Mouse (Mus musculus) hindbrain, postnatal 0 days (tissue): Measurements from ENCODE around the gene Gm14391. TPM values are rescaled to one million over a fixed set of nuclear protein-coding genes. Genes with fewer than 3 reads are reported as not detected.
"Not testable (repeated sequence)": the region's sequence is repeated elsewhere in the genome, so short reads cannot be mapped to it uniquely, and the experiment has no call there.

Experiments used
- ATAC-seq: fragments of 200-750 bp; cut with Nextera tagmentation; 2 replicates; pipeline ENCODE4 v1.8.0; 2017; ENCODE audit warnings: mild to moderate bottlenecking, moderate TSS enrichment, moderate library complexity
- DNase-seq: peaks from one replicate; pipeline ENCODE4 v3.0.0-alpha.2; 2015; ENCODE audit warnings: low spot score
- H3K27ac ChIP-seq: fragments of 300-500 bp; sonication (generic); 2 replicates; pipeline ENCODE4 v1.5.1; 2014; ENCODE audit warnings: mild to moderate bottlenecking
- H3K27me3 ChIP-seq: fragments of 300-500 bp; sonication (generic); 2 replicates; pipeline ENCODE4 v1.6.1; 2014; ENCODE audit warnings: low read length, mixed read lengths; ENCODE audit not compliant: insufficient read depth
- H3K36me3 ChIP-seq: fragments of 300-500 bp; sonication (generic); 2 replicates; pipeline ENCODE4 v1.6.1; 2014; ENCODE audit warnings: low read length, mixed read lengths; ENCODE audit not compliant: insufficient read depth
- H3K4me1 ChIP-seq: fragments of 300-500 bp; sonication (generic); 2 replicates; pipeline ENCODE4 v1.6.1; 2014; ENCODE audit warnings: antibody characterized with exemption, low read length, mixed read lengths; ENCODE audit not compliant: insufficient read depth
- H3K4me2 ChIP-seq: fragments of 300-500 bp; sonication (generic); 2 replicates; pipeline ENCODE4 v1.6.1; 2014; ENCODE audit warnings: low read depth, mild to moderate bottlenecking, low read length, moderate library complexity, mixed read lengths
- H3K4me3 ChIP-seq: fragments of 300-500 bp; sonication (generic); 2 replicates; pipeline ENCODE4 v1.5.1; 2014; ENCODE audit warnings: low read length
- H3K9ac ChIP-seq: fragments of 300-500 bp; sonication (generic); replicated peaks from 2 replicates; pipeline ENCODE4 v1.6.1; 2014; ENCODE audit warnings: mild to moderate bottlenecking, low read length, moderate library complexity, mixed read lengths
- H3K9me3 ChIP-seq: fragments of 300-500 bp; sonication (generic); 2 replicates; pipeline ENCODE4 v1.6.1; 2016; ENCODE audit warnings: low read length, mixed read lengths
- CTCF ChIP-seq: IDR thresholded peaks from 2 replicates; pipeline ENCODE4 v1.5.1; 2016; ENCODE audit warnings: antibody characterized with exemption, control low read depth, low read depth
- WGBS: fragments of 180-500 bp; shearing (Covaris S2); extraction: QIAGEN DNeasy Blood & Tissue Kit; methylation state at CpG from one replicate; pipeline ENCODE4 v1.1.7; 2014; 5-methylcytosine and 5-hydroxymethylcytosine counted together
- polyA plus RNA-seq: library from polyadenylated mRNA; unstranded; fragments of >200 nt; fragmentation: Nextera tagmentation; extraction: Ambion mirVana; gene quantifications from 2 replicates; pipeline ENCODE4 v1.2.1, GENCODE M21; 2015
- total RNA-seq: library from RNA; depleted of rRNA; stranded (reverse); fragments of >200 nt; gene quantifications from 2 replicates; pipeline ENCODE4 v1.2.3, GENCODE M21; 2014; rRNA removed

The Gm14391 gene
- total RNA-seq (15.9 and 17.1 TPM in 2 replicates), polyA plus RNA-seq (3.1 and 9.3 TPM in 2 replicates)

DNA sequence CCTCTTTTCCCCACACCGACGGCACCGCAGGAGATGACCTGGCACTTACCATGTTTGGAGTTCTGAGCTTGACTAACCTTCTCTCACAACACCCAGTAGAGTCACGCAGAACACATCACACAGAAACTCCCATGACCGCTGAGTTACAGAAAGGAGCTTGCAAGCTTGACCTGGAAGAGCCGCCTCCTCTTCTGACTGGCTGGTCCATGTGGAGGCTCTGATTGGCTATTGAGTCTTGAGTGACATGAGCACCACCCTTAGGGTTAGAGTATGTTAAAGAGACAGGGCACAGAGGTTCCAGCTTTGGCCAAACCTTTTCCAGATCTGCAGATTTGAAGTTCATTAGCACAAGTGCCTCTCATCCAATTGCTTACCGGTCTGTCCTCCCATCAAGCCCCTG is at the start of gene Gm14391:
TSS of gene Gm14391 (minus strand) at position 186 of the 400 bp plus-strand sequence.
- H3K9me3 ChIP-seq, H3K9ac ChIP-seq, H3K4me3 ChIP-seq, H3K4me2 ChIP-seq, H3K27ac ChIP-seq, H3K36me3 ChIP-seq, ATAC-seq, H3K27me3 ChIP-seq, DNase-seq, H3K4me1 ChIP-seq: not testable (repeated sequence)
- WGBS: no CpG with 5 or more reads among the region's 7 CpGs

DNA sequence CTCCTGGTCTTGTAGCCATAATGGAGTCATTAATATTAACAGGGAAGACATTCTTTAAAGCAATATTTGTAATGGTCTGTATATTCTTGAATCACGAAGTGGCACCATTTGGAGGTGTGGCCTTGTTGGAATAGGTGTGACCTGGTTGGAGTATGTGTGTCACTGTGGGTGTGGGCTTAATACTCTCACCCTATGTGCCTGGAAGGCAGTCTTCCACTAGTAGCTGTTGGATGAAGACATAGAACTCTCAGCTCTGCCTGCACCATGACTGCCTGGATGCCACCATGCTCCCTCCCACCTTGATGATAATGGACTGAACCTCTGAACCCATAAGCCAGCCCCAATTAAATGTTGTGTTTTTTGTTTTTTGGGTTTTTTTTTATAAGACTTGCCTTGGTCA is 27.7 kb downstream of the Gm14391 start:
- not testable (repeated sequence) for H3K9me3 ChIP-seq, ATAC-seq, H3K27ac ChIP-seq, DNase-seq, H3K4me2 ChIP-seq, H3K4me3 ChIP-seq, H3K36me3 ChIP-seq, H3K27me3 ChIP-seq, H3K9ac ChIP-seq, H3K4me1 ChIP-seq
- WGBS: 71% methylated on average over 1 of the region's 1 CpGs

DNA sequence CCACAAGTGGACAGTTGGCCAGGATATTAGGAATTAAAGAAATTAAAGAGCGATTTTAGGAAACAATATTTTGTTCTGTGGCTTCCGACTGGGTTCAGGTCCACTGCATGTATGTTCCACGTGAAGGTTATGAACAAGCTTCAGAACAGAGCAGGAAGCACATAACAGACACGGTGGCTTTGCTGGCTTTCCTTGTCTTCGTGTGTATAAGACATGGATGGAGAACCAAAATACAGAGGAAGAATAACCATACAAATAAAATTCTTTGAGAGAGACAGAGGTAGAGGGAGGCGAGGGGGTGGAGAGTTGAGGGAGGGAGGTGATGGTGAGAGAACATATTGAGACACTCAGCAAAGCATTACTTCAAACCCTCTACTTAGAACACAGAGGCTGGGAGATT is 30.4 kb downstream of the Gm14391 start:
- Histone ChIP-seq H3K4me2 (no peak overlapping the region), H3K4me1 (no peaks in the 10 kb centered on the region), H3K36me3 (no peaks in the 10 kb centered on the region), H3K4me3 (no peak overlapping the region), H3K9me3 (no peaks in the 10 kb centered on the region), H3K9ac (no peak overlapping the region), H3K27me3 (no peaks in the 10 kb centered on the region), H3K27ac (no peak overlapping the region)
- 77% methylated on average over 6 of the region's 6 CpGs for WGBS
- DNase-seq (no peak), ATAC-seq (no peak)
- no peak for TF ChIP-seq CTCF

DNA sequence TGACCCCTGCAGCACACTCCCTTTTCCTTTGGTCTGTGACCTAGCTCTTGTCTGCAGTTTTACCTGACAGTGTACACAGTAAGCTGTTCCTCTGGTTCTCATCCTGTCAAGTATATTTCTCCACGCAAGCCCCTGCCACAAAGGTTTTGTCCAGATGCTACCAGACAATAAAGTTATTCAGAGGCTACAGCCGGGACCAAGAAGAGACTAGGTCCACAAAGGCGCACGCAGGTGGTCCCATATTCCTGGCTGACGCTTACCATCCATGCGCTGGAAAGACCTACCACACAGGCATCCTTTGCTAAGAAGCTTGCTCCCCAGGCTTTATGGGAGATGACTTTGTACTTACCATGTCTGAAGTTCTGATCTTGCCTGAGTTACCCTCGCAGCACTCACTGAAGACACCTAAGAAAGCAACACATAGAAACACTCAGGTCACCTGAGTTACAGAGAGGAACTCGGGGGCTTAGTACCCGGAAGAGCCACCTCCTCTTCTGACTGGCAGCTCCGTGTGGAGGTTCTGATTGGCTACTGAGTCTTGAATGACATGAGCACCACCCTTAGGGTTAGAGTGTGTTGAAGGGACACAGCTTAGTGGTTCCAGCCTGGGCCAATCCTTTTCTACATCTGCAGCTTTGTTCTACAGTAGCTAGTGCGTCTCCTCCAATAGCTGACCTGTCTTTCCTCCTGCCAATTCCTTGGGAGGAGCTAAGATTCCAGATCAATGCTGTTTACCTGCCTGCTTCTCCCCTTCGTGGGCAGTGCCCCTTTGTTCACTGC is 31.1 kb downstream of the Gm14391 start, which contains the start of gene Gm14443:
TSS of gene Gm14443 (minus strand) at position 471 of the 780 bp plus-strand sequence.
- not testable (repeated sequence) for H3K9me3 ChIP-seq, ATAC-seq, H3K27me3 ChIP-seq, H3K9ac ChIP-seq, H3K4me1 ChIP-seq, H3K4me3 ChIP-seq, H3K36me3 ChIP-seq, H3K27ac ChIP-seq, DNase-seq, H3K4me2 ChIP-seq
- 81% methylated on average over 12 of the region's 12 CpGs for WGBS

DNA sequence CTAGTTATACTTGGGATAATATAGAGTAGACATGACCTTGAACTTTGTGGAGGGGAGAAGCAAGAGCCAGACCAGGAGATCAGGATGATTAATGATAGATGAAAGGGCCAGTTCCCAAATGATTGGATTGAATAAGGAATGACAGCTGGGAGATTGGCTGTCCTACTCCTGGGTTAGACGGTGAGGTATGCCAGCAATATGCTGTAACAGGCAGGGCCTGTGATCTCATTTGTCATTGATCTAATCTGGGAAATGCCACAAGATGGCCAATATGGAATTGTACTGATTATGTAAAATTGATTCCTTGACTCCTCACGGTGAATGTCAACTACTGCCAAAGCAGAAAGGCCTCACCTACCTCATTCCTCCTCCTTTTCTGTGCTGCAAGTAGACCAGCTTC is 32.7 kb downstream of the Gm14391 start:
- H3K36me3 ChIP-seq, H3K4me1 ChIP-seq, H3K4me2 ChIP-seq, H3K27ac ChIP-seq, H3K9me3 ChIP-seq, ATAC-seq, H3K4me3 ChIP-seq, DNase-seq, H3K27me3 ChIP-seq, H3K9ac ChIP-seq: not testable (repeated sequence)
- 84% methylated on average over 2 of the region's 2 CpGs for WGBS

DNA sequence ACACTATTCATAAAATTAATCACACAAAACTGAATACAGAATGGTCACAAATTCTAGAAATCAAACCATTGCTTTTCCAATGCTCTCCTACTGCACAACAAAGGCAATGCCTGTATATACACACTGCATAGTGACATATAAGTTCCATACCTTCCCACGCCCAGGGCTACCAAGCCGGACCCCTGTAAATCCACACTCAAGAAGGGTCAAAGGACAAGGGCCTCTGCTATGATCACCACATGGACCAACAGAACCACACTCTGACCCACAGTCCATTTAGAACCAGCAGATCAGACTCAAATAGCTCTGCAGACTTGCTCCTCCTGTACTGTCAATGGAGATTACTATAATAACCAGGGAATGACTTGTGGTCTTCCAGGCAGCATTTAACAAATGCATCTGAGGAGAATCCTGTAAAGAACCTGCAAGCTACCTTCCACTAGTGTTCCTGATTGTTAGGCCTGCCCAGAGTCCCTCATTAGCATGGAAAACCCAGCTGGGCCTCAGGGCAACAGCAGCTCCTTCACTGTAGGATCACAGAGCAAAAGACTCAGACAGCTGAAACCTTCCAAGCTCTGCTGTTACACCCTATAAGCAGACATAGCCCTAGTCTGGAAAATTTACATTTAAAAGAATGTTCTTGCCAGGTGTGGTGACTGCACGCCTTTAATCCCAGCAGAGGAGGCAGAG is 33.7 kb downstream of the Gm14391 start:
- H3K27me3 ChIP-seq, H3K4me1 ChIP-seq, H3K36me3 ChIP-seq, DNase-seq, H3K9me3 ChIP-seq, ATAC-seq, H3K4me2 ChIP-seq, H3K9ac ChIP-seq, H3K4me3 ChIP-seq, H3K27ac ChIP-seq: not testable (repeated sequence)
- 83% methylated on average over 3 of the region's 3 CpGs for WGBS

DNA sequence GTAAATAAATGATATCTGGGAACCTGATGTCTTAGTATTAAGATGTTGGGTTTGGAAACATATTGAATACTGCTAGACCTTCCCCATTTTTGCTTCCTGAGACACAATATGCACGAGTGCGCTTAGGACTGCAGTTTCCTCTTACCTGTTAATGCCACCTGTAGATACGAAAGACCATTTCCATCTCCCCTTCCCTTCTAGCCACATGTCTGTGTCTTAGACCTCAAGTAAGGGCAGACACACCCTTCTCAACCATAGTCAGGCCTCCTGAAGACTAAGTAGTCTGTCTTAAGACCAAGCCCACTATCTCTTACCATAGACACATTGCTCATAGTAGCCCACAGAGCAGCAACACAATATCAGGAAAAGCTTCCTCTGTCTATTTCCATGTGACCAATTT is 34.6 kb downstream of the Gm14391 start:
- Histone ChIP-seq H3K27me3 (no peaks in the 10 kb centered on the region), H3K4me3 (no peak overlapping the region), H3K27ac (no peak overlapping the region), H3K4me2 (no peak overlapping the region), H3K9ac (no peak overlapping the region), H3K36me3 (no peaks in the 10 kb centered on the region), H3K4me1 (no peaks in the 10 kb centered on the region), H3K9me3 (no peaks in the 10 kb centered on the region)
- TF ChIP-seq CTCF: no peak
- DNase-seq (no peak), ATAC-seq (no peak)
- WGBS: 86% methylated on average over 3 of the region's 3 CpGs

DNA sequence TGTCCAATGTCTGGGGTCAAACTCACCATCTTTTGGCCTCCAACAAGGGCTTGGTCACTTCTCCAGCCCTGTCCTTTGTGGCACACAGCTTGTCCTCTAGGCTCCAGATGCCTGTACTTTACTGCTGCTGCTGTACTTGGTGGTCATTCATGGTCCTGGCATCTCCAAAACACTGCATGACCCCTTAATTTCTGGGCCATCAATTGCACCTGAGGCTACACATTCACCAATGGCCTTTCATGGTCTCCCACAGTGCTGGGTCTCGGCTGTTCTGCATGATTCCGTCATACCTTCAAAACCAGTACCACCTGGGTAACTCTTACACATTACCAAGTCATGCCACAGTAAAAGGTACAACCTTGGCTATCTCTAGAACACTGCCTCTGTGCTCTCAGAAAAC is 39.8 kb downstream of the Gm14391 start:
- H3K4me1 ChIP-seq, H3K36me3 ChIP-seq, H3K9me3 ChIP-seq, H3K27ac ChIP-seq, H3K4me3 ChIP-seq, H3K27me3 ChIP-seq, H3K9ac ChIP-seq, H3K4me2 ChIP-seq, ATAC-seq, DNase-seq: not testable (repeated sequence)
- 84% methylated on average over 2 of the region's 2 CpGs for WGBS

DNA sequence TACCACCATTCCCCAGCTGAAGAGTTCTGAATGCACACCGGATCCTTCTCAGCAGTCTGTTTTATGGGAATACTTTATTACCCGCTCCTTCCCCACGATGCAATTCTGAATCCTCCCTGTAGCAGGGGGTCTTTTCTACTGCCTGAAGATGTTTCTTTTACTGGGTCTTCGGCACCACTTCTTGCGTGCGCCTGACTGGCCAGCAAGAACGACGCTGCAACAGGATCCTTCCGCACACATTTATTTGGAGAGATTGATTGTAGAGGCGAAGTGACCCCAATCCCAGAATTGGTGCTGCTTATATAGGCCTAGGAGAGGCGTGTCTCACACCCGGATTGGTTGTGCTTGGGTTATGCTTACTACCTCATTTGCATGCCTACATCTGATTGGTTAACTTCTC is 41.6 kb downstream of the Gm14391 start:
- H3K4me1 ChIP-seq, H3K27ac ChIP-seq, H3K4me2 ChIP-seq, ATAC-seq, H3K9me3 ChIP-seq, H3K36me3 ChIP-seq, H3K9ac ChIP-seq, H3K27me3 ChIP-seq, H3K4me3 ChIP-seq, DNase-seq: not testable (repeated sequence)
- 95% methylated on average over 12 of the region's 12 CpGs for WGBS

DNA sequence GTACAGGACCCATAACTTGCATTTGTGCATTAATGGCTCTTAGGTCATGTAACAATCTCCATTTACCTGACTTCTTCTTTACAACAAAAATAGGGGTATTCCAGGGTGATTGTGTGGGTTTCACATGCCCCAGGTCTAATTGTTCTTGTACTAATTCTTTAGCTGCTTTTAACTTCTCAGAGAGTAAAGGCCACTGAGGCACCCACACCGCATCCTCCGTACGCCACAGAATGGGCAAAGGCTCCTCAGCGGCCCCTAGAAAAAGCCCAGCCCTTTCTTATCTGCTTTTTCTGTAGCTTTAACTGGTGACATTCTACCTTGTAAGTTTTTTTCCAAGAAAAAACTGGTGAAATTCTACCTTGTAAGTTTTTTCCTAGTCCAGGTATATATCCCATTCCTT is 45.3 kb downstream of the Gm14391 start:
- H3K36me3 ChIP-seq, DNase-seq, H3K27ac ChIP-seq, H3K9ac ChIP-seq, H3K9me3 ChIP-seq, H3K4me1 ChIP-seq, H3K27me3 ChIP-seq, ATAC-seq, H3K4me2 ChIP-seq, H3K4me3 ChIP-seq: not testable (repeated sequence)
- 96% methylated on average over 4 of the region's 4 CpGs for WGBS
